Mouse (Mus musculus) T-helper 2 cell (primary cell): ENCODE results near the gene Ogfod3.

Experiments used
- in situ Hi-C: fragments of 300-600 bp; cut with MboI, MseI; formaldehyde crosslinking; loops from one replicate; pipeline ENCODE4 v1.15.1; 2025; ENCODE audit warnings: high pct_unique_total_duplicates

Gene Ogfod3

GRCm38 (mm10) chr11:121200781-121201180 is 3.7 kb downstream of the Ogfod3 start:
- in situ Hi-C loops: loop anchor here (5.0 kb wide), 1 partner anchor 58 kb away; no protein-coding TSS in a partner anchor

- in situ Hi-C loops: loop anchor here (5.0 to 10.0 kb wide), 2 partner anchors 58 to 605 kb away; no protein-coding TSS in a partner anchor
Measured at GRCm38 (mm10) chr11:121199851-121200250, 4.7 kb downstream of the Ogfod3 start.

- in situ Hi-C loops: loop anchor here (10.0 kb wide), 1 partner anchor 606 kb away; no protein-coding TSS in a partner anchor
Measured at GRCm38 (mm10) chr11:121198622-121199021, 5.9 kb downstream of the Ogfod3 start.

GRCm38 (mm10) chr11:121193415-121193814 is 11.1 kb downstream of the Ogfod3 start:
- in situ Hi-C loops: loop anchor here (10.0 kb wide), 1 partner anchor 611 kb away; no protein-coding TSS in a partner anchor

- in situ Hi-C loops: loop anchor here (10.0 kb wide), 1 partner anchor 612 kb away; no protein-coding TSS in a partner anchor
Measured at GRCm38 (mm10) chr11:121192742-121193141, 11.8 kb downstream of the Ogfod3 start.

GRCm38 (mm10) chr11:121189681-121190080 is 14.8 kb downstream of the Ogfod3 start:
- in situ Hi-C loops: loop anchor here (10.0 kb wide), 1 partner anchor 615 kb away; no protein-coding TSS in a partner anchor

GRCm38 (mm10) chr11:121176285-121177270 is 27.9 kb downstream of the Ogfod3 start:
- in situ Hi-C loops: no loop called here

- in situ Hi-C loops: no loop called here
Measured at GRCm38 (mm10) chr11:121174234-121174633, 30.3 kb downstream of the Ogfod3 start.

- in situ Hi-C loops: no loop called here
Measured at GRCm38 (mm10) chr11:121173203-121173602, 31.3 kb downstream of the Ogfod3 start.

GRCm38 (mm10) chr11:121163751-121164150 is 40.8 kb downstream of the Ogfod3 start:
- in situ Hi-C loops: no loop called here

- in situ Hi-C loops: no loop called here
Measured at GRCm38 (mm10) chr11:121160636-121161346, 43.7 kb downstream of the Ogfod3 start.

- in situ Hi-C loops: no loop called here
Measured at GRCm38 (mm10) chr11:121159971-121160370, 44.5 kb downstream of the Ogfod3 start, which contains the start of gene Uts2r. TSS of gene Uts2r (plus strand) at chr11:121160271.

- in situ Hi-C loops: no loop called here
Measured at GRCm38 (mm10) chr11:121156411-121156891, 48.1 kb downstream of the Ogfod3 start.

GRCm38 (mm10) chr11:121154203-121154602 is 50.3 kb downstream of the Ogfod3 start:
- in situ Hi-C loops: no loop called here

- in situ Hi-C loops: no loop called here
Measured at GRCm38 (mm10) chr11:121148193-121148592, 56.3 kb downstream of the Ogfod3 start.

GRCm38 (mm10) chr11:121145865-121146264 is 58.6 kb downstream of the Ogfod3 start, which contains the start of gene Tex19.1:
TSS of gene Tex19.1 (plus strand) at chr11:121146143.
- in situ Hi-C loops: no loop called here

- in situ Hi-C loops: loop anchor here (5.0 kb wide), 1 partner anchor 59 kb away; the partner anchor contains the start of genes Hexdc and Ogfod3
Measured at GRCm38 (mm10) chr11:121143325-121144015, 61.0 kb downstream of the Ogfod3 start.

- in situ Hi-C loops: no loop called here
Measured at GRCm38 (mm10) chr11:121138732-121139131, 65.8 kb downstream of the Ogfod3 start.

- in situ Hi-C loops: no loop called here
Measured at GRCm38 (mm10) chr11:121137682-121138081, 66.8 kb downstream of the Ogfod3 start.

- in situ Hi-C loops: no loop called here
Measured at GRCm38 (mm10) chr11:121134600-121134999, 69.9 kb downstream of the Ogfod3 start.

GRCm38 (mm10) chr11:121129616-121130015 is 74.9 kb downstream of the Ogfod3 start:
- in situ Hi-C loops: no loop called here
